Mouse (Mus musculus) cerebellum, adult 2 months (tissue): ENCODE measurements around the gene Borcs6.

Experiments
- CTCF ChIP-seq: fragments of 200-500 bp; IDR thresholded peaks from 2 replicates; pipeline ENCODE4 v1.5.1; 2011; ENCODE audit warnings: low read depth, mild to moderate bottlenecking, control low read depth, low read length, moderate library complexity, borderline replicate concordance; ENCODE audit not compliant: insufficient read depth
- POLR2A ChIP-seq: fragments of 200-500 bp; IDR thresholded peaks from 2 replicates; pipeline ENCODE4 v1.6.1; 2011; ENCODE audit warnings: low read length, control low read depth, borderline replicate concordance; ENCODE audit not compliant: insufficient read depth

DNA sequence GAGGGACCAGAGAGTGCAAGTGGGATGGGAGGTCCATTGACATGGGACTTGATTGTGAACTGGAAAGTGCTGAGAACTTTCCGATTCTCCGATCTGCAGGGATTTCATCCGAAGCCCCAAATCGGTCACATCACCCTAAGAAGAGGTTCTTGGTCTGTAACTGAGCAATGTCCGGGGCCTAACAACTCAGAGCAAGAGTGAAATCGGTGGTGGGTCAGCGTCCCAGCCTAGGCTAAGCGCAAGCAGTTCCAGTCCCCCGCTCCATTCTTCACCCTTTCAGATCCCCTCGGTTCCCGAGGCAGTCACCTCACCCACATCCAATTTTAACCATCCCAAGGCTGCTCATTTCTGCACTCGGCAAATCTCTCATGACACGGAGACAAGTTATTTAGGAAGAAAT lies 10.6 kb downstream of the Borcs6 start:
- TF ChIP-seq CTCF, result no peak
- no peak for TF ChIP-seq POLR2A
